Mouse (Mus musculus): ENCODE measurements around the gene Cd33.

- no peak for TF ChIP-seq CTCF (IDR thresholded peaks at IDR 0.05; ENCODE audit: extremely low read depth, insufficient read depth, low read length)
- no peak for TF ChIP-seq POLR2A (IDR thresholded peaks at IDR 0.05; ENCODE audit: extremely low read depth, insufficient read depth, low read length)
Observed at GRCm38 (mm10) chr7:43490861-43491260, 53.4 kb downstream of the Cd33 start.

Measured in cortical plate, adult 2 months (tissue).